Comparison of ENCODE assay signal across 8 mouse cellular contexts in the genomic region with DNA sequence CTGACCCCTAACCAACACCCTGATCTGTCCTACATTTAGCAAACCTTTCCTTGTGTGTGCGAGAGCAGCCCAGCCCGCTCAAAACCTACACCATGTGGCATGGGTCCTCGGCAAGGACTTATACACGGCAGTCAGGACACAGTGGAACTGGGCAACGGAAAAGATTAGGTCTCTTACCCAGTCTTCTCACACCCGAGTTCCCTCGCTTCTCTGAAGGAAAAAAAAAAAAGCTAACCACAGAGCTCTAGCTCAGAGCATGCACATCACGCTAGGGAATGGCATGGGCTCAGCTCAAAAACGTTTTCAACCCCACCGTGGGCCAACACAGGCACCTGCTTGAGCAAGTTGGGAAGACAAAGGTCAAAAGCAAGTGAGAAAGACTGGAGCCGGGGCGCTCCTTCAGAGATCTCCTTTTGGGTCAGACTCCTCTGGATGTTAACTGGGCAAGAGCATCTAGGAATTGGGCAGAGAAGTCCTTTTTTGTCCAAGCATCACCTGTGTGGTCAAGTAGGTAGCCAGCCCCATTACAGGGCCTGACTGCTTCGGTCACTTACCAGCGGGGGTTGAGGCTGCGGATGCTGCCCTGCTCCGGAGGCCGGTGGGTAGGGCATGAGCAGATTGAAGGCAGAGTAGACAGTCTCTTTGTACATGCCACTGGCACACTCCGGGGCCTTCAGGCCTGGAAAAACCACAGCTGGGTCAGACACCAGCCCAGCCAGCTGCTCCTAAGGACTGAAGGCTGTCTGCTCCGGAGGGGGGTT. TPM values are rescaled to one million over a fixed set of nuclear protein-coding genes. Genes with fewer than 3 reads are reported as not detected.
DNase-seq lines count a peak whose midpoint lies in the region; ATAC-seq and TF ChIP-seq lines count a peak whose summit lies in the region.

No protein-coding gene starts in this region.

- intact Hi-C loops in gastrocnemius, adult 2 months (cut with DNase I) = no loop called here

- H3K27ac ChIP-seq in gastrocnemius, adult 2 months = no peak overlapping the region
- no peak overlapping the region for H3K27ac ChIP-seq in forebrain, postnatal 0 days (ENCODE audit: low read depth, low read length)
- no peak overlapping the region; the same call in 1 of the 2 replicates for H3K27ac ChIP-seq in midbrain, embryonic 10.5 days (replicated peaks)

- no peak for ATAC-seq in forebrain, postnatal 0 days
- no peak for ATAC-seq in megakaryocyte progenitor cell, adult 5-6 weeks (replicated peaks; ENCODE audit: poor library complexity)

- peak overlapping the region; percentile 82; the same call in 1 of the 2 replicates for H3K4me3 ChIP-seq in gastrocnemius, adult 2 months
- peak overlapping the region; percentile 71; the same call in 1 of the 2 replicates for H3K4me3 ChIP-seq in forebrain, postnatal 0 days (ENCODE audit: low read depth, low read length)
- peak overlapping the region; percentile 73 for H3K4me3 ChIP-seq in midbrain, embryonic 10.5 days

- no peak for TF ChIP-seq CTCF in gastrocnemius, adult 2 months (IDR thresholded peaks at IDR 0.05)
- no peak for TF ChIP-seq CTCF in forebrain, postnatal 0 days (IDR thresholded peaks at IDR 0.05; ENCODE audit: low read depth)

- no peak for DNase-seq in gastrocnemius, adult 2 months
- no peak for DNase-seq in gastrocnemius, postnatal 4 days (ENCODE audit: low spot score in 2 of 2)
- DNase-seq in 3134 (ENCODE audit: extremely low read depth, insufficient read length, low spot score) = peak; percentile 43
- no peak for DNase-seq in forebrain, postnatal 0 days
- DNase-seq in midbrain, embryonic 10.5 days (ENCODE audit: low spot score) = no peak
- DNase-seq in adrenal gland, adult 18-20 months (ENCODE audit: low spot score in 2 of 2) = no peak
- DNase-seq in frontal cortex, postnatal 14 days (ENCODE audit: low spot score in 2 of 2) = no peak

- 65% methylated on average over 19 of the region's 19 CpGs for WGBS in forebrain, postnatal 0 days
- 67% methylated on average over 19 of the region's 19 CpGs for WGBS in midbrain, embryonic 10.5 days

- peak overlapping the region; percentile 98 for H3K4me2 ChIP-seq in forebrain, postnatal 0 days (ENCODE audit: low read depth)

- no peaks in the 10 kb centered on the region for H3K9me3 ChIP-seq in forebrain, postnatal 0 days (ENCODE audit: low read length)
- no peaks in the 10 kb centered on the region for H3K9me3 ChIP-seq in midbrain, embryonic 10.5 days (replicated peaks)

- no peaks in the 10 kb centered on the region; the same call in 1 of the 2 replicates for H3K27me3 ChIP-seq in forebrain, postnatal 0 days (ENCODE audit: insufficient read depth, low read length)
- H3K27me3 ChIP-seq in midbrain, embryonic 10.5 days (ENCODE audit: low read depth, poor library complexity, severe bottlenecking) = peaks cover 63% of the 10 kb centered on the region

- 0 out of 2 replicates have a peak, but pooled peaks cover 3% of the 10 kb centered on the region for H3K4me1 ChIP-seq in forebrain, postnatal 0 days (ENCODE audit: insufficient read depth)
- peaks cover 56% of the 10 kb centered on the region for H3K4me1 ChIP-seq in midbrain, embryonic 10.5 days

- H3K9ac ChIP-seq in forebrain, postnatal 0 days = no peak overlapping the region

- no peaks in the 10 kb centered on the region for H3K36me3 ChIP-seq in forebrain, postnatal 0 days (ENCODE audit: insufficient read depth)
- peaks cover 16% of the 10 kb centered on the region for H3K36me3 ChIP-seq in midbrain, embryonic 10.5 days

RNA-seq across cellular contexts. Expression of a gene that starts 1.1 kb away (rescaled TPM):
- total RNA-seq in gastrocnemius, adult 2 months (2021) = under 1 TPM; 0.31 to 0.59 TPM
- 1 to 10 TPM; 2.5 to 4.1 TPM for total RNA-seq in gastrocnemius, postnatal 4 days (2021)
- total RNA-seq in forebrain, postnatal 0 days (2014; rRNA removed) = 1.6 and 2.3 TPM in 2 replicates
- polyA plus RNA-seq in forebrain, postnatal 0 days (2015; fragmentation: Nextera tagmentation; extraction: Ambion mirVana) = 4.4 and 4.6 TPM in 2 replicates
- polyA plus RNA-seq in midbrain, embryonic 10.5 days (2016; fragmentation: Nextera tagmentation; extraction: Ambion mirVana) = 8.0 and 10.6 TPM in 2 replicates
- 1.0 and 2.6 TPM in 2 replicates for total RNA-seq in megakaryocyte progenitor cell, adult 5-6 weeks (2015)
- total RNA-seq in megakaryocyte progenitor cell, adult 5-6 weeks (2017) = 0.64 TPM in 1 of 2 replicates, not detected in the other
- total RNA-seq in adrenal gland, adult 18-20 months (2021) = 10 to 100 TPM; 35.1 to 46.9 TPM

RNA-seq across cellular contexts. Expression of a gene that starts 50.0 kb away (rescaled TPM):
- total RNA-seq in gastrocnemius, adult 2 months (2021) = 100 to 1,000 TPM; 269 to 292 TPM
- total RNA-seq in gastrocnemius, postnatal 4 days (2021) = 100 to 1,000 TPM; 234 to 243 TPM
- total RNA-seq in forebrain, postnatal 0 days (2014; rRNA removed) = 767 and 889 TPM in 2 replicates
- 1,355 and 1,490 TPM in 2 replicates for polyA plus RNA-seq in forebrain, postnatal 0 days (2015; fragmentation: Nextera tagmentation; extraction: Ambion mirVana)
- 916 and 943 TPM in 2 replicates for polyA plus RNA-seq in midbrain, embryonic 10.5 days (2016; fragmentation: Nextera tagmentation; extraction: Ambion mirVana)
- total RNA-seq in megakaryocyte progenitor cell, adult 5-6 weeks (2015) = 251 and 286 TPM in 2 replicates
- 254 and 291 TPM in 2 replicates for total RNA-seq in megakaryocyte progenitor cell, adult 5-6 weeks (2017)
- 100 to 1,000 TPM; 471 to 498 TPM for total RNA-seq in adrenal gland, adult 18-20 months (2021)

Comparison
In these comparisons a context has a peak if more than half of its experiments do, and no peak if none do; other contexts are left out.
1. RNA of a gene that starts 1.1 kb away (total RNA-seq): 35.1 to 46.9 TPM in adrenal gland, adult 18-20 months; 2.5 to 4.1 TPM in gastrocnemius, postnatal 4 days, 0.64 to 2.6 TPM in megakaryocyte progenitor cell, adult 5-6 weeks, 1.6 to 2.3 TPM in forebrain, postnatal 0 days and 0.31 to 0.59 TPM in gastrocnemius, adult 2 months; every median in the first group is over 4 times any median in the second.
2. Peak in every context shown above with its lines, with median percentiles within 50 percentile points of each other: H3K4me3 ChIP-seq.